Mouse (Mus musculus) embryonic fibroblast, embryonic 13.5 days (primary cell): ENCODE measurements at regions not wholly inside any gene's neighbourhood (a gene's known extent, or its start where the extent isn't known, plus 50 kb on each side); places are given as distances from the start of the nearest gene placed in this dataset.
A peak's percentile ranks its signal among the peaks of the same experiment; 100 is the strongest.

Experiments
- H3K27ac ChIP-seq: 2 replicates; pipeline ENCODE4 v1.5.1; 2012; ENCODE audit warnings: low read length, control low read depth, inconsistent platforms; ENCODE audit not compliant: insufficient read depth
- H3K4me1 ChIP-seq: 2 replicates; pipeline ENCODE4 v1.6.1; 2011; ENCODE audit warnings: low read length; ENCODE audit not compliant: control insufficient read depth, insufficient read depth
- H3K4me3 ChIP-seq: 2 replicates; pipeline ENCODE4 v1.5.1; 2011; ENCODE audit warnings: mild to moderate bottlenecking, control low read depth, low read length; ENCODE audit not compliant: insufficient read depth
- CTCF ChIP-seq: IDR thresholded peaks from 2 replicates; pipeline ENCODE4 v1.5.1; 2011; ENCODE audit warnings: mild to moderate bottlenecking, control low read depth, low read length, moderate library complexity, borderline replicate concordance; ENCODE audit not compliant: insufficient read depth
- POLR2A ChIP-seq: IDR thresholded peaks from 2 replicates; pipeline ENCODE4 v1.6.1; 2011; ENCODE audit warnings: low read depth, mild to moderate bottlenecking, control low read depth, low read length, moderate library complexity

DNA sequence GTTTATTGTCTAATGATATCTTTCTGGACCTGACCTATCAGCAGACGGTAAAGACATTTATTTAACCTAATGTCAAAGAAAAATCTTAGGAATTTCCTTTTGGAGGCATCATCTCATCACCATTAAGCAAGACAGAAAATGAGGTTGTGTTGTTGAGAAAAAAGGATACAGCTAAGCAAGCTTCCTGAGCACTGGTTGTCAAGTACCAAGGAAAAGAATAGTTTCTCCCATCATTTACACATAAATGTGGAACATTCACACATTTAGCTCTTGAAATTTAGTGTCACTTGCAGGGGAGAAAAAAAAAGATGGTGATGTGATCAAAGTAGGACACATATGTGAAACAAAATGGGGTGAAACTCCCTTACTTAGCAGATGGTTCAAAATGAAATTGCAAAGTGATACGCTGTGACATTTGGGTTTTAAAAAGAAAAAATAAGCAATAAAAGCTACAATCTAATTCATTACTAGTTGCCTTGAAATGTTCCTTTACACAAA, 157.7 kb upstream of the 1700009N14Rik start:
- H3K4me1 ChIP-seq: no peaks in the 10 kb centered on the region
- TF ChIP-seq POLR2A (no peak), CTCF (no peak)
- no peak overlapping the region for H3K27ac ChIP-seq
- no peak overlapping the region for H3K4me3 ChIP-seq

DNA sequence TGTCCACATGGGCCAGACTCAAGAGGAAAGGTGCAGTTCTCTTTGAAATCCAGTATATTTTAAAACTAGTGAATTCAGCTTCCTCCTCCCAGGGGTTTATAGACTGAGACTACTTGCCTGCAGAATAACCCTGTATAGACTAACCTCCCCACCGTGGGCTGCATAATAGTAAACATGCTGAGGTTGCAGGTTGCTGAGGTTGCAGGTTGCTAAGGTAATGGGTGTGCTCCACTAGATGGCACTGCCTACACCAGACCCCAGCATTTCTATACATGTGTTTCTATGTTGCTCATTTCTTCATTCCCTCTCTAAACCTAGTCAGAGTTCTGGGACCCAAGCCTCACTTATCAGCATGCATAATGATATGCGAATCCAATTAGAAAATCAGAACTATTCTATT, 140.0 kb upstream of the 1700009N14Rik start:
- Histone ChIP-seq H3K4me3 (no peak overlapping the region), H3K27ac (no peak overlapping the region), H3K4me1 (no peaks in the 10 kb centered on the region)
- TF ChIP-seq POLR2A: no peak
- TF ChIP-seq CTCF: 0 out of 2 replicates have a peak, but pooled peaks have one; percentile 10

DNA sequence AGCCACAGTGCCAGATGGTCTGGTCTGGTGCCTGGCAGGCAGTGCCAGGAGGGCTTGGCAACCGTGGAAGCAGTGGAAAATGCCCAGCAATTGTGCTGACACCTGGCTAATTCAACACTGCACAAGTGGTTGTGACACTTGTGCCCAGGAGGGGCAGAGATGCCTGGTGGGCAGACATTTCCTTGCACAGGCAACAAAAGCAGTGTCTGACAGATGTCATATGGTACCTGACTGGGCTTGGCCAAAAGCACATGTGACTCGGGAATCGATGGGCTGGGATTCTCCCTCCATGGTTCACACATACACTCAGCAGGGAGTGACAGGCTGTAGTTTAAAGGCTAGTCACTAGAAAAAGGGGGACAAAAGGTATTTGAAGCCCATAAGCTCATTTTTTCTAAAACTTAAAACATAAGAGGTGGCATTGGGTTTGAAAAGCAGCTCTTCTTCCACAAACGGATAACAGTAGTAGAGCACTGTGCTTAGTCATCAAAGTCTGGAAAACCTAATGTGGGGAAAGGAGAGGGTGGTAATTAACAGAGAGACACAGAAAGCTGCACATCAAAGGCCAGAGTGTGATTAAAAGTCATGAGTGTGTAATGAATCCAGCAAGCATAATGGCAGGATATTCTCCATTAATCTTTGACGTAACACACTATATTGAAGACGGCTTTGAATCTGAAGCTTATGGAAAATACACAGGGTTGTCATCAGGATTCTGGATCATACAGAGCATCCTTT, 105.5 kb upstream of the 1700009N14Rik start:
- TF ChIP-seq CTCF (no peak), POLR2A (no peak)
- Histone ChIP-seq H3K4me1 (no peaks in the 10 kb centered on the region), H3K27ac (no peak overlapping the region), H3K4me3 (no peak overlapping the region)

DNA sequence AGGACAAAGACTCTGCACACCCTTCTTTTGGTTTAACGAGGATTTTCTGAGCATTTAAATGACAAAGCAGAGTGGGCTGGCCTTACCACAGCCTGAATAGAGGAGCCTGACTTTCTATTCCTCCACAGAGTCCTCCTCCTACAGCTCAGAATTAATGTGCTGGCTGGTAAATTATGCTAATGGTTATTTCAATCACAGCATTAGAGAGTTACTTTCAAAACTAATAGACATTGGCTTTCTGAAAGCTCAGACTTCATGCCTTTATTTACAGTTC, 105.0 kb upstream of the 1700009N14Rik start:
- TF ChIP-seq POLR2A (no peak), CTCF (no peak)
- Histone ChIP-seq H3K27ac (no peak overlapping the region), H3K4me3 (no peak overlapping the region), H3K4me1 (no peaks in the 10 kb centered on the region)

DNA sequence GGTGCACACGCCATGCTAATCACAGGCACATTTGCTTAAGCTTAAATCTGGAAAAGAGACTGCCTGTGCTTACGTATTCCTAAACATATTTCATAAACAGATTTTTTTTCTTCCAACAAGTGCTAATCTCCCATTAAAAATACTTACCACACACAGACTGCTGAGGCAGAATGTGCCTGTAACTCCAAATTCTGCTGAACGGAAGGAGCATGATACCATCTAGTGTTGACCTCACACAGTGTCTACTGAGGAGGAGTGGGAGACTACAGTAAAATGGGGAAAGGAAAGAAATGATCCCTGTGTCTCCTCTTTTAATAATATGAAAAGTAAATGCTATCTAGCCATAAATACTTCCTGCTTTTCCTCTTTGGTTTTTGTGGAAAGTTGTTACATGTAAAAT, 81.9 kb upstream of the 1700009N14Rik start:
- H3K4me3 ChIP-seq: no peak overlapping the region
- H3K27ac ChIP-seq: no peak overlapping the region
- TF ChIP-seq POLR2A: no peak
- TF ChIP-seq CTCF: no peak
- H3K4me1 ChIP-seq: no peaks in the 10 kb centered on the region

DNA sequence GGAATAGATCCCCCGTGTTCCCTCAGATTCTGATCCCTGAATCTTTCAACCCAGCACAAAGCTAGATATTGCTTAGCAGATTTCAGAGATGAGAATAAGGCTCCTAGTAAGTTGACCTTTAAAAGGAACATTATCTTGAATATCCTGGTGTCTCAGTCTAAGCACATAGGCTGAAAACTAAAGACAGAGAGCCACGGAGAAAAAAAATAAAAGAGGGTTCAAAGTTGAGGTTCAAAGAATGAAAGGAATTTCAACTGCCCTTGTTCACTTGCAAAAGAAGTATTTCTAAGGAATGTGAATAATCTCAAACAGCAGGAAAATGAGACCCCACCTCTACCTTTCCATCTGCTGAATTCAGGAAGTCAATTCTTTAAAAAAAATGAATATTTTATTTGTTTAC, 69.3 kb upstream of the 1700009N14Rik start:
- H3K4me1 ChIP-seq: no peaks in the 10 kb centered on the region
- TF ChIP-seq POLR2A (no peak), CTCF (no peak)
- H3K27ac ChIP-seq: no peak overlapping the region
- H3K4me3 ChIP-seq: no peak overlapping the region

DNA sequence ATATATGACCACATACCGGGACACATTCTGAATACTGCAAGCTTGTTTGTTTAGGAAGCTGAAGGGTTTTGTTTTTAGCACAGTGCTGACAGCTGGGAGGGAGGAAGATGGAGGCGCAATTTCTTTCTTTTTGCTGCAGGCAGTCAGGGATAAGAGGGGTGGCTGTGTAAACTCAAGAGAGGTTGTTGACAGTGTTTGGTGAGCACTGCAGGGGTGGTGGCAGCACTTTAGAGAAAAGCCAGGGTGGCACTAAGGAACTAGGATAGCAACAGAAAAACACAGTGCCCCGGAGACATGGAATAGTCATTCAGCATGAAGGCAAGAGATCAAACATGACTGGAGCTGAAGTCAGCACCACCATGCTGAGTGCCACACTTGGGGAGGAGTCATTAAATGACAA, 51.9 kb upstream of the 1700009N14Rik start:
- no peak overlapping the region for H3K4me3 ChIP-seq
- no peak overlapping the region for H3K27ac ChIP-seq
- no peak for TF ChIP-seq POLR2A
- no peak for TF ChIP-seq CTCF
- no peaks in the 10 kb centered on the region for H3K4me1 ChIP-seq
